Mouse (Mus musculus): ENCODE data around the gene Tmc6. TPM values are rescaled to one million over a fixed set of nuclear protein-coding genes. Genes with fewer than 3 reads are reported as not detected.

Tmc6 gene
- polyA plus RNA-seq, 1 experiment from 2014 or later, result 16.5 TPM

DNA sequence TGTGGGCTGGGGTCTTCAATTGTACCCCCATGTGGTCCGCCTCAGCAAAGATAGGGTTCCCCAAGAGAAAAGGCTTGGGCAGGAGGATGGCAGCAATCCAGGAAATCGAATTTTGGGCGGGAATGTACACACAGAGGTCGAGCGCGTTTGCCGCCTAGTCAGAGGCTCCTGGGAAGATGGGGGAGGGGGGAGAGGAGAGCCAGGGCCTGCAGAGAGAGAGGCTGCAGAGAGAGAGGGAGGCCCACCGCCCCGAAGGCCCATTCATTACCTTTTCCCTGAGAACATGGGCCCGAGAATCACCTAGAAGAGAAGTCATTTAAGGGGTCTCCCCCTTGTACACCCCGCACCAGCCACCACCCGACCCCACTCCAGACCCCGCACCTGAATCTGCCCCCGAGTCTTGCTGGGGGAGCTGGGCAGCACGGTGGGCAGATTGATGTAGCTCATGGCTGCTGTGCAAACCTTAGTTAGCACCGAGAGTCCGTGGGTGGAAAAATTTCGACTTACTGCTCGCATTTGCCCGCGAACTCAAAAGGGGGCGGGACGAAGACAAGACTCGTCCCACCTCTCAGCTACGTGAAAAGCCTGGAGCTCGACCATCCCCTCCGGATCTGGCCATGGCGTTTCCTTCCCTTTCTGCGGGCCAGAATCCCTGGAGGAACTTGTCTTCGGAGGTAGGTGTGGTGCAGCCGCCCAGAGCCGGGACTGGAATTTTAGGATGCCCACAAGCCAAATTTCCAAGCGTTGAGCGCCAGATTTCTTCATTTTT is 43.5 kb upstream of the Tmc6 start, which contains the start of the genes Afmid and Tk1:
Afmid (plus strand) TSS at position 592 of the 769 bp plus-strand sequence.
Tk1 (minus strand) TSS at position 760 of the 769 bp plus-strand sequence.
- ATAC-seq (ENCODE audit: low read depth), result peak; percentile 75
- peaks cover 17% of the 10 kb centered on the region for H3K36me3 ChIP-seq (ENCODE audit: control insufficient read depth, insufficient read depth, low read length)
- WGBS, result under 1% methylated on average over 33 of the region's 34 CpGs
- peak within 1 kb of the TSS; percentile 85 for H3K4me2 ChIP-seq (ENCODE audit: low read depth, low read length)
- H3K9ac ChIP-seq (ENCODE audit: low read depth, low read length), result peak within 1 kb of the TSS; percentile 78
- H3K27ac ChIP-seq (replicated peaks; ENCODE audit: low read depth, low read length), result peak within 1 kb of the TSS; percentile 88
- H3K27me3 ChIP-seq (replicated peaks; ENCODE audit: control insufficient read depth, insufficient read depth, low read length), result no peaks in the 10 kb centered on the region
- H3K4me1 ChIP-seq (ENCODE audit: control insufficient read depth, insufficient read depth, low read length), result peaks cover 27% of the 10 kb centered on the region
- peak within 1 kb of the TSS; percentile 55 for H3K4me3 ChIP-seq (ENCODE audit: low read depth, low read length)
- DNase-seq (ENCODE audit: low spot score), result peak; percentile 96
- H3K9me3 ChIP-seq (ENCODE audit: control insufficient read depth, low read length), result no peaks in the 10 kb centered on the region

DNA sequence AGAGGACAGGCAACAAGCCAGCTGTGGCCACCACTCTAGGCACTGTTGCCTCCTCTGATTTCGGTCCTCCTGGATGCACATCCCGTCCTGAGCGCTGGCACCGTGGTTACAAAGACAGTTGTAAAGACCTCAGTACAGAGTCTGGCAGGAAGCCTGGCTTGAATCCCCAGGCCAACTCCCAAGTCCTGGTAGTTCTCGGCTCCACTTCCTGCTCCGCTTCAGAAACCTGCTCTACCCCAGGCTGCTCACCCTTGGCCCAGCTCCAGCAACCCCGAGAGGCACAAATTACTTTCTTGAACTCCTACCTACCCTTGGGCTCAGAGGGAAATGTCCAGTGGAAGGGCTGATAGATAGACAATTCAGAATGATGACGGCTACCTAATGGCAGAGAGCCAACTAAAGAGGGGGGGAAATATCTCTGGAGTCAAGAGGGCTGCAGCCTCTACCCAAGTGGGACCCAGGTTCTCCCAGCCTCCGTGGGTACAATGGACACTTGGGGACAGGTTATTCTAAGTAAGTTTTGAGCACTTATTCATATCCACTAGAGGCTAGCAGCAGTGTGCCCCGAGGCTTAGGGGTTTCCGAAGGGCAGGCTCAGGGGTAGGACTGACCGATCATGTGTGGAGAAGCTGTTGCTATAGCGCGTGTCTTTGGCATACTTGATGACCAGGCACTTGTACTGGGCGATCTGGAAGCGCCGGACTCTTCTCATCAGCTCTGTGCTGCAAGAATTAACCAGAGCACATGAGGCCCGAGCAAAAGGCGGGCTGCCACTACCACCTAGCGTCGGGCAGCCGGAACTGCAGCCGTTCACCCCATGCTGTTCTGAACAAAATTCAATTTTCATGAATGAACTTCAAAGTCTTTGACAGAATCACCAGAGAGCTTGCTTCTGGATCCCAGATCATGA is 42.3 kb upstream of the Tmc6 start:
- Histone ChIP-seq H3K9me3 (ENCODE audit: control insufficient read depth, low read length) (no peaks in the 10 kb centered on the region), H3K4me1 (ENCODE audit: control insufficient read depth, insufficient read depth, low read length) (peaks cover 27% of the 10 kb centered on the region), H3K27ac (replicated peaks; ENCODE audit: low read depth, low read length) (peak overlapping the region; percentile 88; the same call in 1 of the 2 replicates), H3K4me3 (ENCODE audit: low read depth, low read length) (peak overlapping the region; percentile 55), H3K9ac (ENCODE audit: low read depth, low read length) (peak overlapping the region; percentile 78), H3K4me2 (ENCODE audit: low read depth, low read length) (peak overlapping the region; percentile 85), H3K36me3 (ENCODE audit: control insufficient read depth, insufficient read depth, low read length) (peaks cover 28% of the 10 kb centered on the region), H3K27me3 (replicated peaks; ENCODE audit: control insufficient read depth, insufficient read depth, low read length) (no peaks in the 10 kb centered on the region)
- ATAC-seq (ENCODE audit: low read depth), result peak; percentile 64
- WGBS, result 13% methylated on average over 23 of the region's 23 CpGs
- peak; percentile 80 for DNase-seq (ENCODE audit: low spot score)

DNA sequence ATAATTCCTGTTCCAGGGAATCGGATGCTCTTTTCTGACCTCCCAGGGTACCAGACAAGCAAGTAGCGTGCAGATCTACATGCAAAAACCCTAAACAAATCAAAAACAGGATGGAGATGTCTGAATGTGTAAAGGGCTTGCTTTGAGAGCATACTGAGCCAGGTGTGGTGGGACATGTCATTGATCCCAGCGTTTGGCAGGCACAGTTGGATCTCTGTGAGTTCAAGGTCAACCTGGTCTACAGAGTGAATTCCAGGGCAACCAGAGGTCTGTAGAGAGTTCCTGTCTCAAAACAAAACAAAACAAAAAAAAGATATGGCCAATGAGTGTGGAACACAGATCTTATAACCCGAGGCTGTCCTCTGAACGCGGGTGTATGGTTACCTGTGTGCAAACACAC is 41.4 kb upstream of the Tmc6 start:
- Histone ChIP-seq H3K27ac (replicated peaks; ENCODE audit: low read depth, low read length) (no peak overlapping the region), H3K9ac (ENCODE audit: low read depth, low read length) (no peak overlapping the region), H3K9me3 (ENCODE audit: control insufficient read depth, low read length) (no peaks in the 10 kb centered on the region), H3K36me3 (ENCODE audit: control insufficient read depth, insufficient read depth, low read length) (peaks cover 38% of the 10 kb centered on the region), H3K4me2 (ENCODE audit: low read depth, low read length) (0 out of 2 replicates have a peak overlapping the region, but pooled peaks have one; percentile 85), H3K27me3 (replicated peaks; ENCODE audit: control insufficient read depth, insufficient read depth, low read length) (no peaks in the 10 kb centered on the region), H3K4me3 (ENCODE audit: low read depth, low read length) (no peak overlapping the region), H3K4me1 (ENCODE audit: control insufficient read depth, insufficient read depth, low read length) (peaks cover 24% of the 10 kb centered on the region)
- 79% methylated on average over 6 of the region's 6 CpGs for WGBS
- no peak for ATAC-seq (ENCODE audit: low read depth)
- DNase-seq (ENCODE audit: low spot score), result no peak

DNA sequence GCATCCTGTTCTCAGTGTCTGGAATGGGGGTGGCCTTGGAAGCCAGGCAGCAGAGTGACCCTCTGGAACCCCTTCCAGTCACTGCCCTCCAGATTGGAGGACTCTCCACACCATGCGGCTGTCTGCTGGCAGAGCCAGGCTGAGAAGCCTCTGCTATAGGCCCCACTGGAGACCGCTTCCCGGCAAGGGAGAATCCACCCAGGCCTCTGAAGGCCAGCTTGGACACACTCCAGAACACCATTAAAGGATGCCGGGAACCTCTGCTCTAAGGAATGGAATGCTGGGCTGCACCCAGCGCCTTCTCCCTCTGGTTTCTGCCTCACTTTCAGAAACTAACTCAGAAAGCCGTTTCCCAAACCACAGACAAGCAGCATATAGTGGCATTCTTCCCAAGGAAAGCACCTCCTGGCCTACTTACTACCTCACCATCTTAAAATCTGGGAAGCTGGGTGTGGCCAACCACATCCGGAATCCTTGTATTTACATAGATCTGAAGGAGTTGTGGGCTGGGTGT is 40.8 kb upstream of the Tmc6 start:
- WGBS, result 63% methylated on average over 7 of the region's 7 CpGs
- H3K9ac ChIP-seq (ENCODE audit: low read depth, low read length), result peak overlapping the region; percentile 17; the same call in 1 of the 2 replicates
- DNase-seq (ENCODE audit: low spot score), result peak; percentile 54
- H3K4me3 ChIP-seq (ENCODE audit: low read depth, low read length), result no peak overlapping the region; the same call in 1 of the 2 replicates
- no peaks in the 10 kb centered on the region for H3K9me3 ChIP-seq (ENCODE audit: control insufficient read depth, low read length)
- no peaks in the 10 kb centered on the region for H3K27me3 ChIP-seq (replicated peaks; ENCODE audit: control insufficient read depth, insufficient read depth, low read length)
- ATAC-seq (ENCODE audit: low read depth), result no peak
- peaks cover 19% of the 10 kb centered on the region; the same call in 1 of the 2 replicates for H3K4me1 ChIP-seq (ENCODE audit: control insufficient read depth, insufficient read depth, low read length)
- peaks cover 44% of the 10 kb centered on the region for H3K36me3 ChIP-seq (ENCODE audit: control insufficient read depth, insufficient read depth, low read length)
- H3K4me2 ChIP-seq (ENCODE audit: low read depth, low read length), result no peak overlapping the region
- H3K27ac ChIP-seq (replicated peaks; ENCODE audit: low read depth, low read length), result peak overlapping the region; percentile 66

DNA sequence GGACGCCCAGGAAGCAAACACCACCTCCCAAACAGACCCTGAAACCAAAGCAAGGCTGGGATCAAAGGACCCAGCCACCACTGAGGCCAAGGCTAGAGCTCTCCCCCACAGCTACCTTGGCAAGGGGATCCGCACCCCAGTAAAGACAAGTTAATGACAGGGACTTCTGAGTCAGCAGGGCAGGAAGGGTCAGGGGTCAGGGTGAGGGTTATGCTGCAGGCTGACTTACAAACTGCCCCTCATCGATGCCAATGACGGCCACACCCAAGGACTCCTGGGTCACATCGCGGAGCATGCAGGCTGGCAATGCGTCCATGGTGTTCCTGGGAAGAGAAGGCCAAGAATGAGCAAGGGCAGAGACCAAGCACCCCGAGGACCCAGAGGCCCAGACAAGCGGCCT is 39.9 kb upstream of the Tmc6 start:
- WGBS, result 86% methylated on average over 9 of the region's 9 CpGs
- Histone ChIP-seq H3K9ac (ENCODE audit: low read depth, low read length) (no peak overlapping the region), H3K4me1 (ENCODE audit: control insufficient read depth, insufficient read depth, low read length) (peaks cover 13% of the 10 kb centered on the region; the same call in 1 of the 2 replicates), H3K27ac (replicated peaks; ENCODE audit: low read depth, low read length) (no peak overlapping the region), H3K36me3 (ENCODE audit: control insufficient read depth, insufficient read depth, low read length) (peaks cover 53% of the 10 kb centered on the region), H3K4me2 (ENCODE audit: low read depth, low read length) (no peak overlapping the region), H3K9me3 (ENCODE audit: control insufficient read depth, low read length) (no peaks in the 10 kb centered on the region), H3K27me3 (replicated peaks; ENCODE audit: control insufficient read depth, insufficient read depth, low read length) (no peaks in the 10 kb centered on the region), H3K4me3 (ENCODE audit: low read depth, low read length) (no peak overlapping the region)
- ATAC-seq (ENCODE audit: low read depth) (no peak), DNase-seq (ENCODE audit: low spot score) (no peak)

DNA sequence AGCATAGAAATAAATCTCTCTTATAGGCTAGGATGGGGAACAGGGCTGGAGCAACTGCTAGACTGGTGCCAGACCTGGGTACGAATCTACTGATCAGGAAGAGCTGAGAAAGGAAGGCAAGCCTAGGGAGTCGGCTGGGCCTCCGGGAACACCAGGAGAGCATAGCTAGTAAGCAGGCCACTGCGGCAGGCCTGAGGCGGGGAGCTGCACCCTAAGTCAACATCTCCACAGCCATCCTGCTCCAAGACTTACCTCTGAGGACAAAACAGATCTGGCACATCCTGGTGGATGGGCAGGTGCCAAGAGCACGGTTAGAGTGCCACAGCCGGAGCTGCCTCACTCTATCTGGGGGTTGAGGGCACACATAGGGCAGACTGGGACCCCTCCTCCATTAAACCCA is 38.2 kb upstream of the Tmc6 start:
- no peak for ATAC-seq (ENCODE audit: low read depth)
- no peaks in the 10 kb centered on the region for H3K27me3 ChIP-seq (replicated peaks; ENCODE audit: control insufficient read depth, insufficient read depth, low read length)
- peaks cover 67% of the 10 kb centered on the region for H3K36me3 ChIP-seq (ENCODE audit: control insufficient read depth, insufficient read depth, low read length)
- DNase-seq (ENCODE audit: low spot score), result no peak
- H3K4me2 ChIP-seq (ENCODE audit: low read depth, low read length), result no peak overlapping the region
- no peak overlapping the region for H3K9ac ChIP-seq (ENCODE audit: low read depth, low read length)
- 94% methylated on average over 7 of the region's 7 CpGs for WGBS
- no peaks in the 10 kb centered on the region for H3K9me3 ChIP-seq (ENCODE audit: control insufficient read depth, low read length)
- H3K4me3 ChIP-seq (ENCODE audit: low read depth, low read length), result no peak overlapping the region
- H3K27ac ChIP-seq (replicated peaks; ENCODE audit: low read depth, low read length), result no peak overlapping the region
- H3K4me1 ChIP-seq (ENCODE audit: control insufficient read depth, insufficient read depth, low read length), result peaks cover 7% of the 10 kb centered on the region; the same call in 1 of the 2 replicates

DNA sequence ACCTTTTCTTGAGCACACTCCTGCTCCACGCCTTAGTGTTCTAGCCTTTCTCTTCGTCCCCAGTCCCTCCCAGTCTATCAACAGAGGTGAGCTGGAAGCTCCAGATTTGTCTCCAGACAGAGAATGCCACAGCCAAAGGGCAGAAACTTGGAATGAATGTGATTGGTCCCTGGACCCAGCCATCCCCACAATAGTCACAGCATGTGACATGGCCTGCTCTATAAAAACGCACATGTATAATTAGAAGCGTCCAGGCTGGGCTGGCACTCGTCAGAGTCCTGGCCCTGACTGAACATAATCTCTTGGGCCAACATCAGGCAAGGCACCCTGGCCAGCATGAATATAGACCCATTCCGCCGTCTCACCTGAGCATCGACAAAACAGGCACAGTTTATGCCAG is 37.1 kb upstream of the Tmc6 start:
- ATAC-seq (ENCODE audit: low read depth) (no peak), DNase-seq (ENCODE audit: low spot score) (no peak)
- 80% methylated on average over 8 of the region's 8 CpGs for WGBS
- Histone ChIP-seq H3K27ac (replicated peaks; ENCODE audit: low read depth, low read length) (no peak overlapping the region), H3K36me3 (ENCODE audit: control insufficient read depth, insufficient read depth, low read length) (peaks cover 67% of the 10 kb centered on the region), H3K4me3 (ENCODE audit: low read depth, low read length) (no peak overlapping the region), H3K27me3 (replicated peaks; ENCODE audit: control insufficient read depth, insufficient read depth, low read length) (no peaks in the 10 kb centered on the region), H3K4me2 (ENCODE audit: low read depth, low read length) (no peak overlapping the region), H3K9ac (ENCODE audit: low read depth, low read length) (no peak overlapping the region), H3K4me1 (ENCODE audit: control insufficient read depth, insufficient read depth, low read length) (peaks cover 7% of the 10 kb centered on the region; the same call in 1 of the 2 replicates), H3K9me3 (ENCODE audit: control insufficient read depth, low read length) (no peaks in the 10 kb centered on the region)

DNA sequence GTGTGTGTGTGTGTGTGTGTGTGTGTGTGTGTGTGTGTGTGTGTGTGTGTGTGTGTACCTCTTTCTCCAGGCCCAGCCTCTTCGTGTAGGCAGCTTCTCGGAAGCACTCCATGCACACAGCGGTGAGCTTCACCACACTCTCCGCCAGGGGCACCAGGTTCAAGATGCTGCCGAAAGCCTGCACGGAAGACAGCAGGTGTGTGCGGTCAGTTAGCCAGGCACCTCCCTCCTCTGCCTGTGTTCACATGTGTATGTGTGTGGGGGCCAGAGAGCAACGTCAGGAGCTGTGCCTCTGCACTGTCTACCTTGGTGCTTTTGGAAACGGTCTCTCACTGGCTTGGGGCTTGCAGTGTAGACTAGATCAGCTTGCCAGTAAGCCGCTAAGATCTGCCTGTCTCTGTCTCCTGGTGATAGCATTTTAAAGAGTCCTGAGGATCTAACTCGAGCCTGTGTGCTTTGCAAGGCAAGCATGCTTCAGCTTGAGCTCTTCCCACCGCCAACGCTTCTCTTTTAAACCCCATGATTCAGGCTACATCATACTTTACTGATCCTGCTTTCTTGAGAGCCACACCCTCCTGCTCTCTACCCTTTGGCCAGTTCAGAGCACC is 34.5 kb upstream of the Tmc6 start:
- DNase-seq (ENCODE audit: low spot score) (no peak), ATAC-seq (ENCODE audit: low read depth) (no peak)
- 82% methylated on average over 10 of the region's 13 CpGs for WGBS
- H3K4me1 ChIP-seq (ENCODE audit: control insufficient read depth, insufficient read depth, low read length), result no peaks in the 10 kb centered on the region
- H3K9ac ChIP-seq (ENCODE audit: low read depth, low read length), result no peak overlapping the region
- H3K27me3 ChIP-seq (replicated peaks; ENCODE audit: control insufficient read depth, insufficient read depth, low read length), result no peaks in the 10 kb centered on the region
- H3K4me3 ChIP-seq (ENCODE audit: low read depth, low read length), result no peak overlapping the region
- H3K9me3 ChIP-seq (ENCODE audit: control insufficient read depth, low read length), result no peaks in the 10 kb centered on the region
- no peak overlapping the region for H3K4me2 ChIP-seq (ENCODE audit: low read depth, low read length)
- no peak overlapping the region for H3K27ac ChIP-seq (replicated peaks; ENCODE audit: low read depth, low read length)
- peaks cover 75% of the 10 kb centered on the region for H3K36me3 ChIP-seq (ENCODE audit: control insufficient read depth, insufficient read depth, low read length)

All from embryonic facial prominence, embryonic 14.5 days (tissue).